Mouse (Mus musculus) inflammation-experienced regulatory T-cells, adult 6 months (primary cell): ENCODE measurements around the gene Atp5h. TPM values are rescaled to one million over a fixed set of nuclear protein-coding genes. Genes with fewer than 3 reads are reported as not detected.
"Not testable (repeated sequence)": the region's sequence is repeated elsewhere in the genome, so short reads cannot be mapped to it uniquely, and the experiment has no call there.

Source experiments
- ATAC-seq: one replicate; pipeline ENCODE4 v1.8.0; 2017
- polyA plus RNA-seq, 3 experiments: library from polyadenylated mRNA; unstranded; fragments of 100-300 nt; shearing (Covaris generic); gene quantifications; one replicate each; pipeline ENCODE4 v1.2.1; 2017

Atp5h gene
- polyA plus RNA-seq: 100 to 1,000 TPM; 696 to 777 (median 721) TPM

DNA sequence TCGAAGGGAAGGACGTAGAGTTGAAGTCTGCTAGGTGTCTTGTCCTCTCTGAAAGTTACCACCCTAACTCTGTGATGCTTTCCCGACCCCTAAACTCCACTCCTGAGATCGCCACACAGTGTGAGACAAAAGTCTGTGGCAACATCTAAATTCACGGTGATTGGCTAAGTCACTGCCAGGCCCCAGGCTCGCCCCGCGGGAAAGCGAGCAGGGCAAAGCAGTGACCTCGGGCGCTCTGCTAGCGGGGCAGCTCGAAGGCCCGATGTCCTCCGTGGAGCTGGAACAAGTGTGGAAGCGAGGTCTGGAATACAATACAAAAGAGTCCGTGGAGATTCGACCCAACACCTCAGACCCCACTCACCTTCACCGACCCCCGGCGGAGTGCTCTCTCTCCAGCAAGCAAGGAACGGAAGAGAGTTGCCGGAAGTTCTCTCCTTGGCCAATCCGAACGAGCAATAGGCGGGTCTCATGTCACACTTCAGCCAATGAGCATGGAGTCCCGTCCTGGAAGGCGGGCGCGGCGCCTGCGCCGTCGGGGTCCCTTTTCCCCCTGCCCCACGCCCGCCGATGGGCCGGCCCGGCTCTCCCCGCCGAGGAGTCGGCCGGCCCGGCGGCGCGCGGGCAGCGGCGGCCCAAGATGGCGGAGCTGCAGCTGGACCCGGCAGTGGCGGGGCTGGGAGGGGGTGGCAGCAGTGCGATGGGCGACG lies at the start of gene Atp5h, which contains the start of gene Kctd2:
Gene Atp5h (minus strand): TSS at position 432 of the 707 bp plus-strand sequence.
Gene Kctd2 (plus strand): TSS at position 598 of the 707 bp plus-strand sequence.
- ATAC-seq: peak; percentile 95

GRCm38 (mm10) chr11:115467217-115467618 lies 47.5 kb upstream of the Atp5h start:
- ATAC-seq: no peak

DNA sequence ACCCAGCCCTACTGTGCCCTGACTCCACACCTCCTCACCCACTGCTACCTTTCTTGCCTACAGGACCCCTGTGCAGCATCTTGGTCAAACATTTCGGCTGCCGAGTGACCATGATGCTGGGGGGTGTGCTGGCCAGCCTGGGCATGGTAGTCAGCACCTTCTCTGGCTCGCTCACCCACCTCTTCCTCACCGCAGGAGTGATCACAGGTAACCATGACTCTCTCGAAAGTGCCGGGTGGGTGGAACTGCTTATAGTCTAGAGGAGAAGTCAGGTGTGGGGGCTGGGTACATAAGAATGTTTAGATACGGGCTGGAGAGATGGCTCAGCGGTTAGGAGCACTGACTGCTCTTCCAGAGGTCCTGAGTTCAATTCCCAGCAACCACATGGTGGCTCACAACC lies 45.1 kb upstream of the Atp5h start:
- no peak for ATAC-seq

GRCm38 (mm10) chr11:115463397-115463796 lies 43.6 kb upstream of the Atp5h start:
- ATAC-seq: peak; percentile 77

GRCm38 (mm10) chr11:115462243-115462891 lies 42.6 kb upstream of the Atp5h start, which contains the start of gene Slc16a5:
Gene Slc16a5 (plus strand): TSS chr11:115462474.
- peak; percentile 23 for ATAC-seq

GRCm38 (mm10) chr11:115461846-115462242 lies 42.1 kb upstream of the Atp5h start:
- ATAC-seq: no peak

- no peak for ATAC-seq
Measured at GRCm38 (mm10) chr11:115460976-115461375, 41.2 kb upstream of the Atp5h start.

DNA sequence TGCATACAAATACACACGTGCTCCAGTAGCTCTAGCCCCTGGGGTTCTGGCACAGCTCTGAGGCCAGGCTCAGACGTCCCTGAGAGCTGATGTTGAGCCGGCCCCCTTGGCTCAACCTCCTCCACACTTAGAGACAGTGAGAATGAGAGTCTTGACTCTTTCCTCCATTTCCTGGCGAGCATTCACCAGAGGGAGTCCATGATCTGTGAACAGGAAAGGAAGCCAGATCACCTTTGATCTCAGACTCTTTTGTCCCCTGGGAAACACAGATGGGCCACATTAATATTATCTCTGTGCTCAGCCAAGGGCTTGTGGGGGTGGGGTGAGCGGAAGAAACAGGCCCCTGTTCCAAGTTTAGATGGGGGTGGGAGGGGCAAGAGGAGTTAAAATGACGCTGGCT lies 37.6 kb upstream of the Atp5h start:
- no peak for ATAC-seq

DNA sequence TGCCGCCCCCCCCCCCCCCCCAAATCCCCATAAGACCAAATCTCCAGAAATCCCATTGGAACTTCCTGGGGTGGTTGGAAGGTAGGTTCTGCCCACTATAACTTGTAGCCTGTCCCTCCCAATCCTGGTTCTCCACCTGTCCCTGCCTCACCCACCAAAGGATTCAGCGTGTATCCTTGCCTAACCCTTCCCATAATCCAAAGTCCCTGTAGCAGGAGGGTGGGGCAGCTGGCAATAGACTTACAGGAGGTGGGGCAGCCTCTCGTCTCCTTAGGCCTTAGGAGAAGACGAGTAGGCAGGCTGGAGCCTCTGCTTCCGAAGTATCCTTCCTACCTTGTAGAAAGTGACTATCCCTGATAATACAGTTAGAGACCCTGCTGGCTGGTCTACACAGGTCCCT lies 36.4 kb upstream of the Atp5h start:
- ATAC-seq: no peak

- no peak for ATAC-seq
Measured at GRCm38 (mm10) chr11:115455619-115456018, 35.9 kb upstream of the Atp5h start.

DNA sequence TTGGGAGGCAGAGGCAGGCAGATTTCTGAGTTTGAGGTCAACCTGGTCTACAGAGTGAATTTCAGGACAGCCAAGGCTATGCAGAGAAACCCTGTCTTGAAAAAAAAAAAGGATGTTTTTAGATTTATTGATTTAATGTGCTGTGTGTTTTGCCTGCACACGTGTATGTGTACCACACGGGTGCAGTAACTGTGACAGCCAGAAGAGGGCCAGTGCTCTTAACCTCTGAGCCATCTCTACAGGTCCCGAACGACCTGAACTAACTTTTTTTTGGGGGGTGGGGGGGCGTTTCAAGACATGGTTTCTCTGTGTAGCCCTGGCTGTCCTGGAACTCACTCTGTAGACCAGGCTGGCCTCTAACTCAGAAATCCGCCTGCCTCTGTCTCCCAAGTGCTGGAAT lies 35.1 kb upstream of the Atp5h start:
- ATAC-seq: not testable (repeated sequence)

DNA sequence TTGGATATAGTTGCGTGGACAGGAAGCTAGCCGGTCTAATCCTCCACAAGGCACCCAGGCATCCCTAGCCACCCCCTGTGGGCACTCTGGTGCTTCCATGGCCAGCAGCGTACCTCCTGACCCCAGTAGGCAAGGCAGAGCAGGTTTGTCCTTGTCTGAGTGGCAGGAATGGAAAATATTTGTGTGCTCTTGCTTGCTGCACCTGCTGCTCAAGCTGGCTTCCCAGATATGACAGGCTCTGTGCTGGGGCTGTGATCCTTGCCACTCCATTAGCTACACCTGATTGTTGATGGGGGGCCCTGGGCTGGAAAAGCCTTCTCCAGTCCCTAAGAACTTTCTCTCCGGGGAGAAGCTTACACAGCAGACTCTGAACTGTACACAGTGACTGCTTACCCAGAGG lies 33.5 kb upstream of the Atp5h start:
- ATAC-seq: no peak

DNA sequence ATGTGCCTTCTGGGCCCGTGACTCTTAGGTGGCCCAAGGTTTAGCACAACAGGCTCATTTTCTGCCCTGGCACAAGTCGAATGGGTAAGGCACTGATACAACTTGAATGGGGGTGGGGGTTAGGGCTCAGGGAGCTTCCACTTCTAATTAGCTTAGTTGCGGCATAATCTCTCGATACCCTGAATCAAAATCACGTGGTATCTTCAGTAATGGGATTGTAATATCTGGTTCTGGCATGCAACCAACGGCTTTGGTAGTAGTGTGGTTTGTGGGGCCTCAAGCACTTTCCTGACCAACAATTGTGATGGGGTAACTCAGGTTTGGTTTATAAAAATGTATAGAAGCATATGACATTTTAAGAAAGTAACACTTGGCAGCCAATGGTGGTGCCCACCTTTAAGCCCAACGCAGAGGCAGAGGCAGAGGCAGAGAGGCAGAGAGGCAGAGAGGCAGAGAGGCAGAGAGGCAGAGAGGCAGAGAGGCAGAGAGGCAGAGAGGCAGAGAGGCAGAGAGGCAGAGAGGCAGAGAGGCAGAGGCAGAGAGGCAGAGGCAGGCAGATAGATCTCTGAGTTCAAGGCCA lies 32.6 kb upstream of the Atp5h start:
- ATAC-seq: no peak

DNA sequence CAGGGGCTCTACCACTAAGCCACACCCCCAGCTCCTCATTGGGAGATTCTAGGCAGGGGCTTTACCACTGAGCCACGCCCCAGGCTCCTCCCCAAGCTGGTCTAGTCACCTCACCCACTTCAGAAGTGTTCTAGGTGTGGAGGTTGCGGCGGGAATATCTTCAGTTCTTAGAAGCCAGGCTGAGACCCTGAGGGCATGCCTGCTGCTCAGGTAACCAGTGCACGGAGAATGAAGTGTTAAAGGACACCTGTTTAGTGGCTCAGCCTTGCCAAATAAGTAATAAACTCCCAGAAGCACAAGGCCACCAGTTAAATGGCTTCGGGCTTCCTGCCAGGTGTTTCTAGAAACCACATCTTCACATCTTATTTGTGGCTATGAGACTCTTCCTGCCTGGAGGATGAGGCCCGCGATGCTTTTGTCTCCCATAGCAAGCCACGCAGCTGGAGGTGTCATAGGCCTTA lies 32.0 kb upstream of the Atp5h start:
- ATAC-seq: peak; percentile 94

DNA sequence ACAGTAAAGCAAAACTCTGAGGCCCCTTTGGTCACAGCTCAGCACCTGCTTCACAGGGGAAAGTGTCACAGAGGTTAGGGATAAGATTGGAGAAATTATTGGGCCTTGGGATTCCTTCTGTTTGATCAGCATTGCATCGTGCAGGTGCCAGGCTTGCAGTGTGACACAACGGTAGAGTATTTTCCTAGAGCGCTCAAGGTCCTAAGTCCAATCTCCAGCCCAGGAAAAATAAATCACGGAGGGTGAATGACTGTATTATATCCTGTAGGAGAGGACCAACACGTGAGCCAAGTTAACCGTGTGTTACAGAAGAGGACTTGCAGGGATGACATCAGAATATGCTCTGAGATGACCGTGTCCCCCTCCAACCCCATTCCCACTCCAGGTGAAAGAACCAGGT lies 30.4 kb upstream of the Atp5h start:
- no peak for ATAC-seq

DNA sequence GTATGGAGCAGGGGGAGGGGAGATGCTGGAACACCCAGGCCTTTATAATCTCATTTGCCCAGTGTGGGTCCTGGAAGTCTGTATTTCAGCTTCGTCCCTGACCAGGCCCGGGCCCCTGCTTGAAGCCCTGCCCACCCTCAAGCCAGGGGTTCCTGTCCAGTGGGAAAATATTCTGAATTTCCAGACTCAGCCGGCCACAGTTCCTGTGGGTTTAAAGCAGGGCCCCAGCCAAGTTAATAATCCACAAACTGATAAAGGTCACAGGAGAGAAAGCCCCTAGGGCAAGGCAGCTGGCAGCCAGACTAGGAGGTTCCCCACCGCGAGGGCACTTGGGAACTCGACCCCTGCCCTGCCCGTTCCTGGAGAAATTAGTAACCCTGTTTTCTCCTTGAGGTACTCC lies 29.2 kb upstream of the Atp5h start:
- ATAC-seq: no peak

DNA sequence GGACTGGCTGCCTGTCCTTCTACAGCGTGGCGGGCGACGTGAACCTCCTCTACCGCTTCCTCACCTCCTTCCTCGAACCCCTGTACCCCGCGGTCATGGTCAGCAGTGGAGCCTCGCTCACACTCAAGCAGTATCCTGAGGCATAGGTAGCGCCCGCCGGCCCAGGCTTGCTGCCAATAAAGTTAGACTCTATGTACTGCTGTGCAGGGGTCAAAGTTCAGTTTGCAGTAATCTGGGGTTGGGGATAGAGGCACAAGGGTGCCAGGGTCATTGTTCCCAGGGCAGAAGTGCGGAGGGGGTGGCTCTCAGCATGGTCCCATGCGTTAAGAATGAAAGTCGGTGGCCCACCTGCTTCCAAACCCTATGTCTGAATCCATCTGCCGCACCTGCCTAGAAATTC lies 28.3 kb upstream of the Atp5h start:
- ATAC-seq: no peak

GRCm38 (mm10) chr11:115447321-115447885 lies 27.6 kb upstream of the Atp5h start:
- no peak for ATAC-seq

GRCm38 (mm10) chr11:115446906-115447305 lies 27.1 kb upstream of the Atp5h start:
- no peak for ATAC-seq

DNA sequence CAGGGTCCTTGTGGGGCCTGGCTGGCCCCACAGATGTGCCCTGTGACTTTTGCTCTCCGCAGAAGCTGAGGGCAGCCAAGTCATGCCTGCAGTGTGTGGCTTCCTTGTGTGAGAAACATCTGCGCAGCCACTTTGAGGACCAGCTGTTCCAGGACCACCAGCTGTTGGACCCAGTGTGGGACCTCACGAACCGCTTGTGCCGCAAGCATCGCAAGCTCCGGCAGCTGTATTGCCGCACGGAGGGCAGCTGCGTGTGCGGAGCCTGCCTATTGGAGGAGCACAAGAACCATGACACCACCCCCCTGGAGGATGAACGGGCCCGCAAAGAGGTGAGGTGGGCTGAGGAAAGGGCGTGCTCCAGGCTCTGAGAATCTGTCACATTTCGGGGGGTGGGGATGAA lies 21.7 kb upstream of the Atp5h start:
- ATAC-seq: no peak

GRCm38 (mm10) chr11:115439906-115440595 lies 20.3 kb upstream of the Atp5h start, which contains the start of gene Trim80:
Gene Trim80 (plus strand): TSS chr11:115440545.
- ATAC-seq: no peak

GRCm38 (mm10) chr11:115439326-115439725 lies 19.6 kb upstream of the Atp5h start:
- ATAC-seq: no peak
